Mouse (Mus musculus): ENCODE measurements around the gene Cd19. TPM values are rescaled to one million over a fixed set of nuclear protein-coding genes. Genes with fewer than 3 reads are reported as not detected.
A peak's percentile ranks its signal among the peaks of the same experiment; 100 is the strongest.
"Not testable (repeated sequence)": the region's sequence is repeated elsewhere in the genome, so short reads cannot be mapped to it uniquely, and the experiment has no call there.

Gene Cd19
- total RNA-seq, 1 experiment from 2014 or later = 49.1 TPM

DNA sequence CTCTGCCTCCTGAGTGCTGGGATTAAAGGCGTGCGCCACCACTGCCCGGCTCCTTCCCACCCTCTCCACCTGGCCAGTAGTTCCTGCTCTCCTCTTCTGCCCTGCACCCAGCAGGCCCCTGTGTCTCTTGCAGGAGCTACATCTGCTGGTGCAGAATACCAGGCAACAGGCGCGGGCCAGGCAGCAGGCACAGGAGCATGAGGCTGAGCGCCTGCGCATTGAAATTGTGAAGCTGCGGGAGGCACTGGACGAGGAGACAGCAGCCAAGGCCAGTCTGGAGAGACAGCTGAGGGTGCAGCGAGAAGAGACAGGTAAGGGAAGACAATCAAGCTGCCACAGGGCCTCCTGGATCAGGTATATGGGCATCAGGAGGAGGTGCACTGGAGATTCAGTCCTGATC, 29.3 kb upstream of the Cd19 start:
- ATAC-seq (replicated peaks; ENCODE audit: insufficient number of reproducible peaks, low FRiP score, low TSS enrichment, poor library complexity, severe bottlenecking) = no peak

GRCm38 (mm10) chr7:126440134-126440533, 25.4 kb upstream of the Cd19 start:
- ATAC-seq (replicated peaks; ENCODE audit: insufficient number of reproducible peaks, low FRiP score, low TSS enrichment, poor library complexity, severe bottlenecking) = no peak

DNA sequence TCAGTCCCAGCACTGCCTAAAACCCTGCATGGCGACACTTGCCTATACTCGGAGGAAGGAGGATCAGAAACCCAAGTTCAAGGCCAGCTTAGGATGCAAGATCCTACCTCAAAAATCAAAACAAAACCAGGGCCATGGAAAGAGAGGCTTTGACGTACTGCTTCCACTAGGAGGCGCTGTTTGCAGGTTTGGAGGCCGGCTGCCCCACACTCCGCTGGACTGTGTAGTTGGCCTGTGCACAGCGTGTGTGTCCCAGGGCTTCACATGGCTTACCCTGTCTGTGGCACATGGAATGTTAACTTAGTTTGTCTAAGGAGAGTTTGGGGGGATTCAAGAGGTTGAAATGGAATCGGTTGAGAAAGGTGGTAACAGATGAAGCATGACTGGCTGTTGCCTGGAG, 22.2 kb upstream of the Cd19 start:
- peak; percentile 83 for ATAC-seq (replicated peaks; ENCODE audit: insufficient number of reproducible peaks, low FRiP score, low TSS enrichment, poor library complexity, severe bottlenecking)

DNA sequence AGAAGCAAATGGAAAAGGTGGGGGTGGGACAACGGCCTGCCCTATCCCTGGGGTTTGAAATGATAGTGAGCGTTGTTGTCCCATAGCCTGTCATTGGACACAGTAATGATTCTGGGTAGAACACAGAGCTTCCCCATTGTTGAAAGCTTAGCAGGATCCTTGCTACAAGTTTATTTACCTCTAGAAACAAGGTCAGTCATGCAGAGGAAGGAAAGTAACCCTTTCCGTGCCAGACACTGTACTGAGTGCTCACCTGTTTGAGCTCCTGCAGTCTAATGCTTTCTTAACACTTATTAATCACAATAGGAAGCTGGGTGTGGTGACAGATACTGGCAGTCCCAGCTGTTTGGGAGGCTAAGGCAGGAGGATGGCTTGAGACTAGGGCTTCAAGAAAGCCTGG, 21.1 kb upstream of the Cd19 start:
- no peak for ATAC-seq (replicated peaks; ENCODE audit: insufficient number of reproducible peaks, low FRiP score, low TSS enrichment, poor library complexity, severe bottlenecking)

DNA sequence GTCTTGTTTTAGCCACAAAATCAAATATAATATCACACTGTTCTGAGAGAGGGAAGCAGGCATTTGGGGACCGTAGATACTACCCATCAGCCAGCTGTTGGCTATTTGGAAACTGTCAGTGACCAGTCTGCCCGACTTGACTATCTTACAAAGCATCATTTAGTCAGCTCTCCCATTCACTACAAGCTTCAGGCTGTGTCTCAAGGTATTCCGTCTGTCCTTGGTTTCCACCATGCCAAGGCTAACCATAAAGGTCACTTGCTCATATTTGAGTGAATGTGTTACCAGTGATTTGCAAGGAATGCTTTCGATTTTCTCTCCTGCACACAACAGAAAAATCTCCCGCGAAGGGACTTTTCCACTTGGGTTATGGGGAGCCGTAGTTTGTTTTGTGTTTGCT, 20.0 kb upstream of the Cd19 start:
- ATAC-seq (replicated peaks; ENCODE audit: insufficient number of reproducible peaks, low FRiP score, low TSS enrichment, poor library complexity, severe bottlenecking) = no peak

DNA sequence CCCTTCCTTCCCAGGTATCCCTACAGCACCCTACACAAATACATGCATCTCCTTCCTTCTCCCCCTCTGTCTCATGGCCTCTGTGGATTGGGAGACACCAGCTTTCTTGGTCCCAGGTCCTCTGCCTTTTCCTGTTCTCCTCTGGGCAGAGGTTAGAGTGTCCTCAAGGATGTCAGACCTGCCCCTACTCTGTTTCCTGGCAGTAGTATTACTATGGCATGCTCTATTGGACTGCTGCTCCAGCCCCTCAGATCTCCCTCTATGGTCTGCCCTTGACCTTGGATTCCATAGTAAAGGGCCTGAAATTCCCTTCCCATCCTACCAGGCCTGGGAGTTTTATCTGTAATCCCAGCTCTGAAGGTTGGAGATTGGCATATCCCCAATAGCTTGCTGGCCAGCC, 15.5 kb upstream of the Cd19 start:
- ATAC-seq (replicated peaks; ENCODE audit: insufficient number of reproducible peaks, low FRiP score, low TSS enrichment, poor library complexity, severe bottlenecking) = no peak

DNA sequence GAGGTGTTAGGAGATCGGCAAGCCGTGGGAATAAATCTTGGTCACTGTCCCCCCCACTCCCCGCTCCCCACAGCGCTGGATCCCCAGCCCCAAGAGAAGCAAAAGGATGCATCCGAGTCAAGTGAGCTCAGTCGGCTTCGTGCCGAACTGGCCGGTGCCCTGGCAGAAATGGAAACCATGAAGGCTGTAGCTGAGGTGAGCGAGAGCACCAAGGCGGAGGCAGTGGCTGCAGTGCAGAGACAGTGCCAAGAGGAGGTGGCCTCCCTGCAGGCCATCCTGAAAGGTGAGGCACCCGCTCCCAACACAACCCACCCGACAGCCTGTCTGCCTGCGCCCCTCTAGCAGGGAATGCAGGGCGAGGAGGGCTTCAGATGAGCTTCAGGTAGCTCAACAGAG, 14.8 kb upstream of the Cd19 start:
- ATAC-seq (replicated peaks; ENCODE audit: insufficient number of reproducible peaks, low FRiP score, low TSS enrichment, poor library complexity, severe bottlenecking) = 0 out of 2 replicates have a peak, but pooled peaks have one; percentile 6

GRCm38 (mm10) chr7:126428631-126429502, 14.2 kb upstream of the Cd19 start, which contains the start of gene Rabep2:
Gene Rabep2, plus strand, starts transcription at chr7:126428759.
- peak; percentile 85 for ATAC-seq (replicated peaks; ENCODE audit: insufficient number of reproducible peaks, low FRiP score, low TSS enrichment, poor library complexity, severe bottlenecking)

DNA sequence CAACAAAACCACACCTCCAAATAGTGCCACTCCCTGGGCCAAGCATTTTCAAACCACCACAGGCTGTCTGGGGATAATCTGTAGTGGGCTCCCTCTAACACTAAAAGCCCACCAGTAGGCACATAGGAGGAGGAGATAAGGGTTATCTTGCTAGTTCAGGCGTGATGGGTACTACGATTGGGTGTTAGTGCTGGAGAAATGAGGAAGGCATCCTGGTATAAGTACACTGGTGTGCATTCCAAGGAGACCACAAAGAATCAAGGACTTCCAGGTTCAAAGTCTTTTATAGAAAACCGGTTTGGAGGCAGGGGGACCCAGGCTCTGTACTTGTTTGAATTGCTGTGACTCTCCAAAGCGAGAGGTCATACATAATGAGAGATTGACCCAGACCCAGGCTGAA, 13.5 kb upstream of the Cd19 start:
- no peak for ATAC-seq (replicated peaks; ENCODE audit: insufficient number of reproducible peaks, low FRiP score, low TSS enrichment, poor library complexity, severe bottlenecking)

DNA sequence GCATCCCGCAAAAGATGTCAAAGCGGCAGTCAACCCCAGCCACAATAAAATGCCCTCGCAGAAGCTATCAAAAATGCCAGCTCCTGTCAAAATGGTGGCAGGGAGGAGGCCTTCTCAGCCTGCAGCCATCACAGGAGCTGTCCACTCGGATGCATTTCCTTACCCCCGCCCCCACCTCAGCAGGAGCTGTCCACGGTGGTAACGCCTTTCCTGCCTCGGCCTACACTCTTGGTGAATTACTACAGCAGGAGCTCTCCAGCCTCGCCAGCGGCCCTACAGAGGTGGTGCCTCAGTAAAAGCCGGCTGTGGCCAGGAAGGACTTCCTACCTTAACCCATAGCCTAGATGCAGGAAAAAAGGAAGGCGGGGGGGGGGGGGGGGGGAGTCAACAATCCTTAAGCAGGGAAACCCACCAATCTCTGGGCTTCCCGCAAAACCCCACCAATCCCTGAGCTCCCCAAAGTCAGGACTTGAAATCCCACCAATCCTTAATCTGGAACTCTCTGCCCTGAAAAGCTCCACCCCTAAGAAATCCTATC, 12.7 kb upstream of the Cd19 start:
- ATAC-seq (replicated peaks; ENCODE audit: insufficient number of reproducible peaks, low FRiP score, low TSS enrichment, poor library complexity, severe bottlenecking) = no peak

DNA sequence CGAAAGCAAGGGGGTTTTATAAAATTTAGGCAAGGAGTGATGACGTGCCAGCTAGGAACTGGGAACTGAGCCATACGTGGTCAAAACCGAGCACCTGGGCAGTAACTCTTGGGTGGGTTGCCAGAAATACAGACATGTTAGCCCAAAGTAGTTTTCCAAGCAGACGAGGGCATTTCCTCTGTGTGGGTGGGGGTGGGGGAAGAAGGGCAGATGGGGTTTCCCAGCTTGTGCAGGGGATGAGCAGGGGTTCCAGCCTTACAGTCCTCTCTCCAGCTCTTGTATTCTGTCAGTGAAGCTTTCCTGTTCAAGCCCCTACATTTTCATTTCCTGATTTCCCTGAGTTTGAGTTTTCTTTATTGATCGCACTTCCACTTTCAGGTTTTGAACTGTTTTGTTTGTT, 9.5 kb upstream of the Cd19 start:
- no peak for ATAC-seq (replicated peaks; ENCODE audit: insufficient number of reproducible peaks, low FRiP score, low TSS enrichment, poor library complexity, severe bottlenecking)

GRCm38 (mm10) chr7:126421756-126422155, 7.1 kb upstream of the Cd19 start:
- ATAC-seq (replicated peaks; ENCODE audit: insufficient number of reproducible peaks, low FRiP score, low TSS enrichment, poor library complexity, severe bottlenecking) = peak; percentile 50; the same call in 1 of the 2 replicates

DNA sequence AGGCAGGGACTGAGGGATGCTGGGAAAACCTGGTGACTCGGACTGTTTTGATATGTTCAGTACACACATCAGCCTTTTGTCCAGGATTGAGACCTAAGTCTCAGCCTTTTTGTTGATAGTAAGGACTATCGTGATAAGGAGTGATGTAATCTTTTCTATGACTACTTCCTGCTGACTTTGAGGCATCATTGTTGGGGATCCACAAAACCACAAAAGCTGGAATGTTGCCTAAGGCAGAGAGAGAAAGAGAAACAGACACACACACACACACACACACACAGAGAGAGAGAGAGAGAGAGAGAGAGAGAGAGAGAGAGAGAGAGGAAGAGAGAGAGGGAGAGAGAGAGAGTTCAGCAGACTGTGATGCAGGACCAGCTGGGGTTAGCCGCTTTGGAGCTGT, 3.8 kb upstream of the Cd19 start:
- ATAC-seq (replicated peaks; ENCODE audit: insufficient number of reproducible peaks, low FRiP score, low TSS enrichment, poor library complexity, severe bottlenecking) = no peak

DNA sequence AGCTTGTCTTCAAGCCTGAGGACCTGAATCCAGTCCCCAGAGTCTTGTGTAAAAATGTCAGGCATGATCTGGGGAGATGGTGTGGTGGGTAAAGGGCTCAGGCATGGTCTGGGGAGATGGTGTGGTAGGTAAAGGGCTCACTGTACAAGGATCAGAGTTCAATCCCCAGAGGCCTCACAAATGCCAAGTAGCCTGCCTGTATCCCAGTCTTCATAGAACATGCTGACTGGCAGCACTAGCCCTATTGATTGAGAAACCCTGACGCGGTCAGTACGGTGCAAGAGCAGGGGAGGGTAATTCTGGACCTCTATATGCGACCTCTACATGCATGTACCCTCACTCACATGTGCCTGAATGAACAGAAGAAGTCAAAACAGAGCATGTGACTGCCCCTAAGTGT, 2.9 kb upstream of the Cd19 start:
- ATAC-seq (replicated peaks; ENCODE audit: insufficient number of reproducible peaks, low FRiP score, low TSS enrichment, poor library complexity, severe bottlenecking) = no peak

- no peak for ATAC-seq (replicated peaks; ENCODE audit: insufficient number of reproducible peaks, low FRiP score, low TSS enrichment, poor library complexity, severe bottlenecking)
Observed at GRCm38 (mm10) chr7:126417045-126417444, 2.4 kb upstream of the Cd19 start.

DNA sequence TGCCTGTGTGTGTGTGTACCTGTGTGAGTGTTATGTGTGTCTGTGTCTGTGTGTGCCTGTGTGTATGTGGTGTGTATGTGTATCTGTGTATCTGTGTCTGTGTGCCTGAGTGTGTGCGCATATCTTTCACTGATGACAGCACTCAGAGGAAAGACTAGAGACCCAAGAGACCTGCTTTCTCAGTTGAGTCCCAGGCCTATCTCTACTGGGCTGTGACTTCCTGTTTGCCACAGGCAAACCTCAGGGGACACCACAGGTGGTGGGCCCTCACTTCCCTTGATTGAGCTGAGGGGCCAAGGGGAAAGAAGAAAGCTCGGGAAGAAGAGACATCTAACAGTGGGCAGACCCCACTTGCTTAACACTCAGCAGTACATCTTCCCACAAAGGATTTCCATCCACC, 1.9 kb upstream of the Cd19 start:
- ATAC-seq (replicated peaks; ENCODE audit: insufficient number of reproducible peaks, low FRiP score, low TSS enrichment, poor library complexity, severe bottlenecking) = peak; percentile 57

DNA sequence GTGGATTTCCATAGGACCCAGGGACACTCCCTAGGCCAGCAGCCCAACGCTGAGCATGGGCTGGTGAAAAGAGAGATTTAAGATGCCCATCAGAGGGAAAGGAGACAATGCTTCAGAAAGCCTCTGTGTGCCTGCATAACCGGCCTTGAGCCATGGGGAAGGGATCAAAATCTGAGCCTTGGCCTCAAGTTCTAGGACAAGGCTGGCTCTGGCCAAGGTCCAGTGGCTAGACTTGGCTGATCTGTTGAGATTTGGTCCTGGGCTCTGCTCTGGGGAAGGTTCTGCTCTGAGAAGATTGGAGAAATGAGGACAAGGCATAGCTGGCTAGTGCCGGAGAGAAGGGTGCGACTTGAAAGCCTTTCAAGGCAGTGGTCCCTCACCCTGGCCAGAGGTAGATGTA, 3.6 kb downstream of the Cd19 start:
- no peak for ATAC-seq (replicated peaks; ENCODE audit: insufficient number of reproducible peaks, low FRiP score, low TSS enrichment, poor library complexity, severe bottlenecking)

GRCm38 (mm10) chr7:126408686-126409085, 6.0 kb downstream of the Cd19 start:
- ATAC-seq (replicated peaks; ENCODE audit: insufficient number of reproducible peaks, low FRiP score, low TSS enrichment, poor library complexity, severe bottlenecking) = no peak

DNA sequence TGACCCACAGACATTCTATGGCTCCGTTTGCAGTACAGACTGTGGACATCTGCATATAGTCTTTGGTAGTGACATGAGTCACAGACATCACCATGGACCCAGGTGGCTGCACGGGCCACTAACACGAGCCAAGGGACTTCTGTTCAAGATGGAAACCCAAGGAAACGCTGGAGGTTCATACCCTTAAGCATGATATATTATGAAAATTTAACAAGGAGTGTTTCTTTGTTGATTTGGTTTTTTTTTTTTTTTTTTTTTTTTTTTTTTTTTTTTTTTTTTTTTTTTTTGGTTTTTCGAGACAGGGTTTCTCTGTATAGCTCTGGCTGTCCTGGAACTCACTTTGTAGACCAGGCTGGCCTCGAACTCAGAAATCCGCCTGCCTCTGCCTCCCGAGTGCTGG, 12.2 kb downstream of the Cd19 start:
- ATAC-seq (replicated peaks; ENCODE audit: insufficient number of reproducible peaks, low FRiP score, low TSS enrichment, poor library complexity, severe bottlenecking) = not testable (repeated sequence)

- peak; percentile 44 for ATAC-seq (replicated peaks; ENCODE audit: insufficient number of reproducible peaks, low FRiP score, low TSS enrichment, poor library complexity, severe bottlenecking)
Observed at GRCm38 (mm10) chr7:126399548-126399947, 15.1 kb downstream of the Cd19 start.

Measured in monocyte, adult 5-6 weeks (primary cell).